Mouse (Mus musculus): ENCODE measurements at regions not wholly inside any gene's neighbourhood (a gene's known extent, or its start where the extent isn't known, plus 50 kb on each side); places are given as distances from the start of the nearest gene placed in this dataset.

DNA sequence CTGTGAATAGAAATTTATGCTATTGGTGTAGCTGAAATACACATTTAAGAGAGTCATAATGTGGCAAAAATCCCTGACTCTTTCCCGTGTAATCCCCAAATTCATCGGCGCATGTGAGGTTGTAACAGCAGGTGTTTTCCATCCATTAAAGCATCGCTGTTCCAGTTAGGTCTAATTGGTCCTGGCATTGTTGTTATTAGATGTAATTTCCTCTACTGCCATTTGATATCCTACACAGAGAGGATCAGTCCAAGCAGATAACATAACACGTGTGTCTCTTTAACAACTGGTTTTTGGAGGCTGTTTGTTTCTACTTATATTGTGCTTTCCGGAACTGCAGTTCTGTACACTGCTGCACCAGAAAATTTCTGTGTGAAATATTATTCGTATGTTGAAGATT lies 101.8 kb downstream of the Vgll3 start:
- no peak for DNase-seq (ENCODE audit: low spot score)

GRCm38 (mm10) chr16:65925986-65926385 lies 110.9 kb downstream of the Vgll3 start:
- DNase-seq (ENCODE audit: low spot score): no peak

DNA sequence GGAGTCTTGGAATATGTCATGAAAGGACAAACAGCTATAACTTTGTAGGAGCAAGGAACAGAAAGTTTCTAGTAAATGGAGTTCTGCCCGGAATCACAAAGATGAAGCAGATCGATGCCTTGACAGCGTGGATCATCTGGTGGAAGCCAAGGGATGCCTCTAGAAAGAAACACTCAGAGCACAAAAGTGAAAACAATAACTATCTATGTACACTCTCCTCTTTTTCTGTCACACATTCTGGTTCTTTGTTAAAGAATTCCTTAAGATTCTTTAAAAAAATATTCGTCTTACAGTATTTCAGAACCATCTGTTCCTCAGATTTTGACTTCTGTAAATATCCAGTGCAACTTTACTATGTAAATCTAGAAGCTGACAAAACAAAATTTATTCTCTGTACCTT lies 148.8 kb downstream of the Vgll3 start:
- no peak for DNase-seq (ENCODE audit: low spot score)

DNA sequence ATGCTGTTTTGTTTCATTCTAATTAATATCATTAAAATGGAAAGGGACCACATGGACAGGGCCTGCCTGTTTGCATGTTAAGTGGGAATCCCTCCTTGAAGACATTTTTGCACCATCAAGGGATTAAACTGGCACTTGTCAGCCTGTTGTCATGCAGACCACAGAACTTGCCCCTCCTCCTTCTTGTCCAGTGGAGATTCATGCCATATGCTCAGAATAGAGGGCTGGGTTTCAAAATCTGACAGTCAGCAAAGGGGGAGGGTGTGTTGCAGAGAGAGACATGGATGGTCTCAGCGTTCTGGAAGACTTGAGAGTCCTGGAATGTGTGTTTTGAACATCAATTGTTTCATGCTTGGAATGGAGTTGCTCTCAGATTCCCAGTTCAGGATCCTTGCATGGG lies 149.2 kb downstream of the Vgll3 start:
- DNase-seq (ENCODE audit: low spot score): no peak

- DNase-seq (ENCODE audit: low spot score): no peak
These were observed 162.0 kb downstream of the Vgll3 start for GRCm38 (mm10) chr16:65977075-65977474.

- no peak for DNase-seq (ENCODE audit: low spot score)
These were observed 172.1 kb downstream of the Vgll3 start for GRCm38 (mm10) chr16:65987186-65987585.

DNA sequence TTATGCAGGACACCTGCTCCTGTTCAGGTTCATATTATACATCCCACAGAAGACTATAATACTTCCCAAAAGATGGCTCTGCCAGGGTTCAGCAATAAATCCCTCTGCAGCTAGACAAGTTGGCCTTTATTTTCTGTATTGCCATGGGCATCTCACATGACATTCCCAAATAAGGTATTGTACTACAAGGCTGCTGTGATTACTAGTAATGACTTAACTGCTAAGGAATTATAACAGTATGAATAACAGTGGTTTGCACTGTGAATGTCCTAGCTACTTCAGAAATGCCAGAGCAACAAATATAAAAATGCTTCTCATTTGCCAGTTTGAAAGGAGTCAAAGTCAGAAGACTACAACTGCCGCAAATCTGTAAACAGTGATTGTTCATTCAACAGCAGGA lies 184.3 kb downstream of the Vgll3 start:
- DNase-seq (ENCODE audit: low spot score): no peak

GRCm38 (mm10) chr16:66000728-66001273 lies 185.7 kb downstream of the Vgll3 start:
- DNase-seq (ENCODE audit: low spot score): no peak

DNA sequence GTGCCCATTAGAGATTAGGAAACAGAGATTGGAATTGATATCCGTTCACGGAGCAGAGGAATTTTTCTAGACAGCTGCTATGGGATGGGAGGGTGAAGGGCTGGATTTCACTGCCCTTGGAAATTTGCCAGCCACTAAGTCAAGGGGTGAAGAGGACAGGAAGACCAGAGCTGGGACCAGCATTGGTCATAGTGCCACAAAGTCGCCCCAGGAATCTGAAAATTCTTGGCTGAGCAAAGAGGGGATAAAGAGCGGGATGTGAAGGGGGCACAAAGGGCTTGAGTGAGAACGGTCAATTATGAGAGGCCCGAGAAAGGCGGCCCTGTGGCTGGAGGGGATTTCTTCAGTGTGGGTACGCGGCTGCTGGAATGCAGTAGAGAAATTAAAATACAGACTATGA lies 189.6 kb downstream of the Vgll3 start:
- DNase-seq (ENCODE audit: low spot score): no peak

GRCm38 (mm10) chr16:66005954-66006580 lies 191.0 kb downstream of the Vgll3 start:
- DNase-seq (ENCODE audit: low spot score): peak; percentile 62

DNA sequence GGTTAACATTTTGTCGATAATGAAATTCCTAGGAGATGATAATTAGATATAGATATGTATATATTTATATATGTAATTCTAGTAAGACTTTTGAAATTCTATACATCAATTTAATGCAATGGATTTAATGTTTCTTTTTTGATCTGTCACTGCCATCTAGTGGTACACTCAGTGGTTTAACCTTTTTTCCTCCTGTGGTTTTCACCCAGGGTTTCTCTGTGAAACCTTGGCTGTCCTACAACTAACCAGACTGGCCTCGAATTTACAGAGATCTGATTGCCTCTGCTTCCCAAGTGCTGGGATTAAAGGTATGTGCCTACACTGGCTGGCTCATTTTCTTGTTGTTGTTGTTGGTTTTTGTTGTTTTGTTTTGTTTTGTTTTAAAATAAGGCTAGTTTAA lies 198.6 kb downstream of the Vgll3 start:
- DNase-seq (ENCODE audit: low spot score): no peak

- no peak for DNase-seq (ENCODE audit: low spot score)
These were observed 200.0 kb downstream of the Vgll3 start for GRCm38 (mm10) chr16:66014861-66015602.

DNA sequence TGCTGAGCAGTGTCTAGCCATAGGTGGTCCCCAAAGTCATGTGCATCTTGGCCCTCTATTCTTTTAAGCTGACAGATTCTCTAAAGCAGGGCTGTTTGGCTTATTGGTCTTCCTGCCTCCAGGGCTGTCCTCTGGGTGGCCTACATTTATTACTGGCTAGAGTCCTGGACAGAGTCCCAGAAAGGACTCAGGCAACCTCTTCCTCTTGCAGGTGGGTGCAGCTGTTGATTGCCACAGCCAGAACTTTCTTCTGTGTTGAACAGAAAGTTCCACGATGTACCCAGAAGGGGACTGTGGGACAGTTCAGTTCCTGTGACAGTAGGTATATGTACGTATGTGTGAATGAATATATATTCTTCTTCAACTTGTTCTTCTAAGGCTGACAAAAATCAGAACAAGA lies 202.0 kb downstream of the Vgll3 start:
- DNase-seq (ENCODE audit: low spot score): peak; percentile 46

DNA sequence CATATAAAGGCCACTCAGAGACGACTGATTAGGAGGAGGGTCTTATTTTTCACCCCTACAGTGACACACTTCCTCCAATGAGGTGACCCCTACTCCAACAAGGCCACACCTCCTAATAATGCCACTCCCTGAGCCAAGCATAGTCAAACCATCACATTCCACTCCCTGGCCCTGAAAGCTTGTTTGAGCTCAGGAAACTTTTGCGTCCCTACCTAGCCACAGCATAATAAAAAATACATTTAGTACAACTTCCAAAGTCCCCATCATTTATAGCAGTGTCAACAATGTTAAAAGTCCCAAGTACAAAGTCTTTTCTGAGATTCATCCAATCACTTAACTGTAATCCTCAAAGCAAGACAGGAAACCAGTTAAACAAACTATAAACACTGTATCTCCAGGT lies 208.3 kb downstream of the Vgll3 start:
- DNase-seq (ENCODE audit: low spot score): no peak
